Mouse (Mus musculus): ENCODE results near the gene Olfr572. TPM values are rescaled to one million over a fixed set of nuclear protein-coding genes. Genes with fewer than 3 reads are reported as not detected.

The Olfr572 gene
- polyA plus RNA-seq (2017; shearing (Covaris generic)): not detected

GRCm38 (mm10) chr7:102924109-102924508, at the start of gene Olfr572:
TSS of gene Olfr572 (plus strand) at chr7:102924409.

GRCm38 (mm10) chr7:102876822-102877221, 47.4 kb upstream of the Olfr572 start, which contains the start of gene Olfr568:
TSS of gene Olfr568 (plus strand) at chr7:102877122.

GRCm38 (mm10) chr7:102890782-102891181, 33.4 kb upstream of the Olfr572 start, which contains the start of gene Olfr569:
TSS of gene Olfr569 (minus strand) at chr7:102890882.

GRCm38 (mm10) chr7:102917032-102917875, 7.0 kb upstream of the Olfr572 start, which contains the start of gene Olfr571:
TSS of gene Olfr571 (minus strand) at chr7:102917536.

GRCm38 (mm10) chr7:102942475-102942874, 18.3 kb downstream of the Olfr572 start, which contains the start of gene Olfr573-ps1:
TSS of gene Olfr573-ps1 (minus strand) at chr7:102942575.

GRCm38 (mm10) chr7:102948167-102948566, 24.0 kb downstream of the Olfr572 start, which contains the start of gene Olfr574:
TSS of gene Olfr574 (plus strand) at chr7:102948467.

GRCm38 (mm10) chr7:102958593-102958992, 34.4 kb downstream of the Olfr572 start, which contains the start of gene Olfr575:
TSS of gene Olfr575 (minus strand) at chr7:102958775.

GRCm38 (mm10) chr7:102962360-102962759, 38.2 kb downstream of the Olfr572 start, which contains the start of gene Olfr576:
TSS of gene Olfr576 (plus strand) at chr7:102962660.

GRCm38 (mm10) chr7:102975843-102976242, 51.6 kb downstream of the Olfr572 start, which contains the start of gene Olfr577:
TSS of gene Olfr577 (minus strand) at chr7:102975943.

Other genes with a start within 250 kb of the Olfr572 start
- 10 to 100 TPM; 12.4 to 17.0 TPM for gene Trim68, start 237.1 kb upstream of the Olfr572 start, polyA plus RNA-seq (2017; shearing (Covaris generic))
- under 1 TPM in 1 of 2 experiments, not detected in 1; 0.24 TPM for gene Olfr557, start 228.5 kb upstream of the Olfr572 start, polyA plus RNA-seq (2017; shearing (Covaris generic))
- not detected for gene Olfr558, start 222.2 kb upstream of the Olfr572 start, polyA plus RNA-seq (2017; shearing (Covaris generic))
- gene Olfr33, start 205.3 kb upstream of the Olfr572 start, polyA plus RNA-seq (2017; shearing (Covaris generic)): not detected
- 1 to 10 TPM in 1 of 2 experiments, not detected in 1; 1.5 TPM for gene Olfr559, start 196.9 kb upstream of the Olfr572 start, polyA plus RNA-seq (2017; shearing (Covaris generic))
- not detected for gene Olfr560, start 165.0 kb upstream of the Olfr572 start, polyA plus RNA-seq (2017; shearing (Covaris generic))
- gene Olfr78, start 164.9 kb upstream of the Olfr572 start, polyA plus RNA-seq (2017; shearing (Covaris generic)): not detected
- not detected for gene Olfr561, start 153.2 kb upstream of the Olfr572 start, polyA plus RNA-seq (2017; shearing (Covaris generic))
- under 1 TPM in 1 of 2 experiments, not detected in 1; 0.49 TPM for gene Olfr564, start 120.9 kb upstream of the Olfr572 start, polyA plus RNA-seq (2017; shearing (Covaris generic))
- not detected for gene Olfr566, start 65.6 kb upstream of the Olfr572 start, polyA plus RNA-seq (2017; shearing (Covaris generic))
- gene Olfr568, start 47.3 kb upstream of the Olfr572 start, polyA plus RNA-seq (2017; shearing (Covaris generic)): under 1 TPM in 1 of 2 experiments, not detected in 1; 0.91 TPM
- under 1 TPM in 1 of 2 experiments, not detected in 1; 0.05 TPM for gene Olfr569, start 33.5 kb upstream of the Olfr572 start, polyA plus RNA-seq (2017; shearing (Covaris generic))
- not detected for gene Olfr570, start 29.8 kb upstream of the Olfr572 start, polyA plus RNA-seq (2017; shearing (Covaris generic))
- gene Olfr571, start 6.9 kb upstream of the Olfr572 start, polyA plus RNA-seq (2017; shearing (Covaris generic)): under 1 TPM in 1 of 2 experiments, not detected in 1; 0.07 TPM
- gene Olfr573-ps1, start 18.2 kb downstream of the Olfr572 start, polyA plus RNA-seq (2017; shearing (Covaris generic)): under 1 TPM in 1 of 2 experiments, not detected in 1; 0.48 TPM
- not detected for gene Olfr574, start 24.1 kb downstream of the Olfr572 start, polyA plus RNA-seq (2017; shearing (Covaris generic))
- not detected for gene Olfr575, start 34.4 kb downstream of the Olfr572 start, polyA plus RNA-seq (2017; shearing (Covaris generic))
- gene Olfr576, start 38.3 kb downstream of the Olfr572 start, polyA plus RNA-seq (2017; shearing (Covaris generic)): under 1 TPM in 1 of 2 experiments, not detected in 1; 0.13 TPM
- gene Olfr577, start 51.5 kb downstream of the Olfr572 start, polyA plus RNA-seq (2017; shearing (Covaris generic)): under 1 TPM; 0.22 to 0.67 TPM
- not detected for gene Olfr578, start 64.9 kb downstream of the Olfr572 start, polyA plus RNA-seq (2017; shearing (Covaris generic))
- gene Olfr582, start 113.6 kb downstream of the Olfr572 start, polyA plus RNA-seq (2017; shearing (Covaris generic)): not detected
- not detected for gene Olfr583, start 126.9 kb downstream of the Olfr572 start, polyA plus RNA-seq (2017; shearing (Covaris generic))
- not detected for gene Olfr584, start 157.5 kb downstream of the Olfr572 start, polyA plus RNA-seq (2017; shearing (Covaris generic))
- not detected for gene Olfr585, start 173.3 kb downstream of the Olfr572 start, polyA plus RNA-seq (2017; shearing (Covaris generic))
- not detected for gene Olfr586, start 201.2 kb downstream of the Olfr572 start, polyA plus RNA-seq (2017; shearing (Covaris generic))
- gene Olfr588-ps1, start 216.5 kb downstream of the Olfr572 start, polyA plus RNA-seq (2017; shearing (Covaris generic)): under 1 TPM in 1 of 2 experiments, not detected in 1; 0.32 TPM
- gene Olfr589, start 231.9 kb downstream of the Olfr572 start, polyA plus RNA-seq (2017; shearing (Covaris generic)): not detected